Mouse (Mus musculus): ENCODE measurements around the gene Nr2f1.

DNA sequence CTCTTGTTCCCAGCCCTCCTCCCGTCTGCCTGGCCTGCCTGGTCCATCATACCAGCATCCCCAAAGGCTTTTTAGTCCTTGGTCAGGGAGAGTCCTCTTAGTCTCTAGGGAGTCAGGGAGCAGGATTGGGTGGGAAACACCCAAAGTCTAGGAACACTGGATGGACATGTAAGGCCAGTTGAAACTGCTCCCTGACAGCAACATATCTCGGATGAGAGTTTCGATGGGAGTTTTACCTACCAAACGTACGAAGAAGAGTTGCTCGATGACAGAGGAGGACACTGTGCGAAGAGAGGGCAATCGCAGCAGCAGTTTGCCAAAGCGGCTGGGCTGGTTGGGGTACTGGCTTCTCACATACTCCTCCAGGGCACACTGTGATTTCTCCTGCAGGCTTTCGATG lies 10.0 kb downstream of the Nr2f1 start:
- no peak for TF ChIP-seq USF1 (IDR thresholded peaks at IDR 0.05; ENCODE audit: low read depth)
- no peak for TF ChIP-seq MAX (IDR thresholded peaks at IDR 0.05)
- no peak for TF ChIP-seq CTCF (IDR thresholded peaks at IDR 0.05; ENCODE audit: control insufficient read depth, insufficient read depth, insufficient read length)
- no peak for TF ChIP-seq MYOD1 (IDR thresholded peaks at IDR 0.05; ENCODE audit: control insufficient read depth, insufficient read length, low read depth)
- no peak for TF ChIP-seq FOSL1 (IDR thresholded peaks at IDR 0.05; ENCODE audit: insufficient read depth, low read length, poor library complexity, severe bottlenecking)
